Mouse (Mus musculus) lung, postnatal 10 days (tissue): ENCODE measurements around the gene Wdsub1.

Experiments used
- DNase-seq: peaks from one replicate; pipeline ENCODE4 v3.0.0; 2021

Wdsub1 gene

GRCm38 (mm10) chr2:59841189-59841939 lies 41.0 kb downstream of the Wdsub1 start:
- peak; percentile 81 for DNase-seq

DNA sequence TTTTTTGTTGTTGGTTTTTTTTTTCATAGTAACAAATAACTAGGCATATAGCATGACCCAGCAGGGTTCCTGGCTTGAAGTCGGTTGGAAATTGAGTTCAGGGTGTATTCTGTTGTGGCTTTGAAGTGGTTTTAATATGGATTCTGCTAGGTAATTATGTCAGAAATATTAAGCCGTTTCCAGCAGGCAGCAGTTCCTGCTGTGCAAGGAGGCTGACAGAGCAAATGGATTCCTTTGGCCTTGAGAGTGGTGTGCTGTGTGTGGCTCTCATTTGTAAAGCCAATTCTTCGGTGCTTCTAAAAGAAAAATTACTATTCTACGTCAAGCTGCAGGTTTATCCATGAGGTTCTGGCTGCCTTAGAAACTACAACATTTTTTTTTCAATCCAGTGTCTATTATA lies 42.2 kb downstream of the Wdsub1 start:
- no peak for DNase-seq

DNA sequence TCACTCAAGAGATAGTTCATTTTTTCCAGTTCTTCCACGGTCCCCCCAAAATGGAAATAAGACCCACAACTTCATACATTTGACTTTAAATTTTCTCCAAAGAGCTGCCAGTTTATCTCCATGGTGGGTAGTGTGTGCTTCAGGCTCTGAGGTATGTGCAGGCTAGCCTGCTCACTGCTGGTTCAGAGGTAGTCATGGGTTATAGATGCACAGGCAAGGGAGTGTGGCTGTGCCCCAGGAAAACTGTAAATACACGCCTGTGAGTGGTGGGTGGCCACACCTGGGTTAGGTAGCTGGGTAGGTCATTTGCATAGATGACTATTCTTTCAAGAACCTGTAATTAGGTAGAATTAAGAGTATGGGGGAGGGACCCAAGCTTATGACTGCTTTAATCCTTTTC lies 42.6 kb downstream of the Wdsub1 start:
- DNase-seq, result no peak

GRCm38 (mm10) chr2:59838825-59839224 lies 43.6 kb downstream of the Wdsub1 start:
- DNase-seq, result peak; percentile 74

DNA sequence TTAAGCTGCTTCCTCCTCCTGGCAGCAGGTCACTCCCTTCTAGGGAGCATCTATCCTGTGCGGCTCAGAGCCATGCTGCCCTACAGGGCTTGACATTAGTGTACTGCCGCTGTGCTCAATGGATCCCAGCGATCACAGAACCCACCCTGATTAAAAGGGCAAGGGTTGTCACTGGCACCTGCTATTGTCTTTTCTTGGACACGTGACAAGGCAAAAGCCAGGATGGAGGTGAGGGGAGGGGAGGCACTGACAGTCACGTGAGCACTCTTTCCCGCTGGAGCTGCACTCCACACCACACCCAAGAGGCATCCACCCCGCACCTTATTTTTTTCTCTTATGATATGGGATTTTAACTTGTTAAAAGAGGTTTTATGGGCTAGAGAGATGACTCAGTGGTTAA lies 50.6 kb downstream of the Wdsub1 start:
- no peak for DNase-seq

GRCm38 (mm10) chr2:59830940-59831339 lies 51.5 kb downstream of the Wdsub1 start:
- no peak for DNase-seq

GRCm38 (mm10) chr2:59830151-59830550 lies 52.2 kb downstream of the Wdsub1 start:
- peak; percentile 78 for DNase-seq

GRCm38 (mm10) chr2:59829718-59830117 lies 52.7 kb downstream of the Wdsub1 start:
- no peak for DNase-seq

DNA sequence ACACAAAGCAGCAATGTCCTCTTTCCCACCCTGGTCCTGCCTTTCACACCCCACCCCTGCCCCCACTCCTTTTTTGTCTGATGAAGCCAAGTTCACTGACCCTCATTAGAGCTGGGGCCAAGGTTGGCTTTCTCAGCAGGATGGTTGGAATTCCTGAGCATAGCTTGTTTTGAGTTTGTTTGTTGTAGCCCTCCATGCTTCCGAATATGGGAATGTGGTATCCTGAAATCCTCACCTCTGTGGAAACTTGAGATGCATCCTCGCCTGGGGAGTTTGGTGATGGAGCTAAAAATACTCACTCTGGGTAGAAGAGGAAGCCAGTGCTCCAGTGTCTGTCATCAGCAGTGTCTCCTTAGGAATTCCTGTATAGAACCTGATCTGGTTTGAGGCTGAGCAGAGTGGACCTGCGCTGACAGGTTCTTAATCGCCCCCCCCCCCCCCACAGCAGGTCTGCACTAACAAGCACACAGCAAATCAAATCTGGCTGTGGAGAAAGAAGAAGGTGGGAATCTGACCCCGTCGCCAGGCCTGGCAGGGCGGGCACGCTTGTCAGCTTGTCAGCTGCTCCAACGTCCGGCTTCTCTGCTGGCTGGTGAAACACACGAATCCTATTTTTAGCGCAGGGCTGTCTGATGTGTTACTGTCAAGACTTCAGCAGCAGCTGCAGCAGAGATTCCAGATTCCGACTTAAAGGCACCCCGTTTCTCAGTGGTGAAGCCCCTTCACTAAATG lies 53.4 kb downstream of the Wdsub1 start:
- DNase-seq, result peak; percentile 86

GRCm38 (mm10) chr2:59828103-59828655 lies 54.2 kb downstream of the Wdsub1 start:
- DNase-seq, result peak; percentile 24

- DNase-seq, result peak; percentile 39
Measured at GRCm38 (mm10) chr2:59825380-59825779, 57.0 kb downstream of the Wdsub1 start.

- DNase-seq, result peak; percentile 80
Measured at GRCm38 (mm10) chr2:59824289-59824688, 58.1 kb downstream of the Wdsub1 start.

DNA sequence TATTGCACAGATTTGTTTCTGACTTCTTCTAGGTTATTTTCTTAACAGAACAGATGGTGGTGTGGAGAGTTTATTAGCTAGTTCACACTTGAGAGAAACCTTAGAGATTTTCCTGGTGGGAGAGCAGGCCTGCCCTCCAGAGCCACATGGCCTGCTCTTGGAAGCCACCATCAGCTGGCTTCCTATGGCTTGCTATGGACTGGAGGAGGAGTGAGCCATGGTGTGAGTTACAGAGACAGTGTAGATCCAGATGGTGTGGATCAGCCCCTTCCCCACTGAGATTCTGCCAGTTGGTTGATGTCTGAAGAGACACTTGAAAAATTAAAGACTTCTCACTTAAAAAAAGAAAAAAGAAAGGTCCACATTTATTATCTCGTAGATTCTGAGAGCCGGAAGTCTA lies 61.3 kb downstream of the Wdsub1 start:
- DNase-seq, result no peak

- DNase-seq, result no peak
Measured at GRCm38 (mm10) chr2:59820088-59820487, 62.3 kb downstream of the Wdsub1 start.

- DNase-seq, result no peak
Measured at GRCm38 (mm10) chr2:59819415-59819814, 63.0 kb downstream of the Wdsub1 start.

- no peak for DNase-seq
Measured at GRCm38 (mm10) chr2:59818663-59819062, 63.7 kb downstream of the Wdsub1 start.

DNA sequence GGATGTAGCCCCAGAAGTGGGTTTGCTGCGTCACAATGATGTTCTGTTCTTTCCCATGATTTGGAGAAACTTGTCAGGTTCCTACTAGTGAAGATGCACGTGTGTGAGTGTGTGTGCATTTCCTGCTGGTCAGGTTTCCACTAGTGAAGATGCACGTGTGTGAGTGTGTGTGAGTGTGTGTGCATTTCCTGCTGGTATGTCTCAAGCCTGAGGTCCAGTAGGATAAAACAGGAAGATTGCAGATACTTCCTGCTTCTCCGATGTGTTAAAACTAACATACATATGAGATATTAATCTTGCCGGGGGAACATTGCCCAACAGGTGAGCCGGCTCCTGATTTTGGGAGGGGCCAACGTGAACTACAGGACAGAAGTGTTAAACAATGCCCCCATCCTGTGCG lies 67.4 kb downstream of the Wdsub1 start:
- DNase-seq, result no peak

GRCm38 (mm10) chr2:59813457-59813856 lies 68.9 kb downstream of the Wdsub1 start:
- DNase-seq, result no peak

GRCm38 (mm10) chr2:59812641-59813040 lies 69.8 kb downstream of the Wdsub1 start:
- no peak for DNase-seq

DNA sequence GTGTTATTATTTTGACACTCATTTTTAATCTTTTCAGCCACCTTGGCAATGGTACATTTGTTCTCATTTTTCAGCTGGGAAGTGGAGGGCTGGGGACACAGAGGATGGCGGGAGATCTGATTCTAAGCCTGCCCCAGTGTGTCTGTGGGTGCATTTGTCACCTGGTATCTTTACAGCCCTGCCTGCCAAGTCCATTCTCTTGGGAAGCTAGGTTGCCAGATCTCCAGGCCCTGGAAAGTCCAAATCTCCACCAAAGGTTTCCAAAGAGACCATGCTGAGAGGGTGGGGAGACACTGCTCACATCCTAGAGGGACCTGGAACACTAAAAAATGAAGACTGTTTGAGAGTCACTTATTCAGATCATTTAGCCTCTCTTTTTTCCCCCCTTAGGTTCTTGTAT lies 71.1 kb downstream of the Wdsub1 start:
- DNase-seq, result no peak

GRCm38 (mm10) chr2:59810039-59810438 lies 72.4 kb downstream of the Wdsub1 start:
- DNase-seq, result no peak

DNA sequence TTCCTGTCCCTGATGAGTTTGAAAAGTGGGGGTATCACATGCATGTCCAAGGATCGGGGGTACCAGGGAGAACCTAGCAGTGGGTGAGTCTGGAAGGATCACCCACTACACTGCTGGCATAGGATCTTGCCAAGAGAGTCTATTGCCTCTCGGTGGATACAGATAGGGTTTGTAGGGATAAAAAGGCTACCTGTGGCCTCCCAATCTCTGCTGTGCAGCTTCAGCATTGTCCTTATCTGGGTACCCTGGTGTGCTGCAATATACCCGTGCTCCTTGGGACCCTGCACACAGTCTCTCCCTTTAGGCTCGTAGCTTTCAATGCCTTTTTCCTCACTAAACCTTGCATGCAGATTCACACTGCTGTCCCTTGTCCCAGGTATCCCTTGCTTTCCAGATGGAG lies 73.8 kb downstream of the Wdsub1 start:
- no peak for DNase-seq

GRCm38 (mm10) chr2:59806038-59806437 lies 76.4 kb downstream of the Wdsub1 start:
- no peak for DNase-seq

- no peak for DNase-seq
Measured at GRCm38 (mm10) chr2:59805595-59805994, 76.8 kb downstream of the Wdsub1 start.
